Mouse (Mus musculus) kidney, adult 2 months (tissue): ENCODE data around the gene Ttc7. TPM values are rescaled to one million over a fixed set of nuclear protein-coding genes. Genes with fewer than 3 reads are reported as not detected.

Experiments used
- DNase-seq: peaks from one replicate; pipeline ENCODE4 v3.0.0; 2021
- H3K27ac ChIP-seq: fragments of 200-500 bp; 2 replicates; pipeline ENCODE4 v1.5.1; 2012; ENCODE audit warnings: low read depth, low read length, control low read depth, inconsistent platforms; ENCODE audit not compliant: insufficient read depth
- H3K27me3 ChIP-seq: fragments of 200-500 bp; replicated peaks from 2 replicates; pipeline ENCODE4 v1.6.1; 2012; ENCODE audit warnings: mild to moderate bottlenecking, moderate library complexity, low read length, inconsistent platforms; ENCODE audit not compliant: control insufficient read depth, insufficient read depth
- H3K36me3 ChIP-seq: fragments of 200-500 bp; 2 replicates; pipeline ENCODE4 v1.6.1; 2012; ENCODE audit warnings: mild to moderate bottlenecking, moderate library complexity, low read length, inconsistent platforms; ENCODE audit not compliant: control insufficient read depth, insufficient read depth
- H3K4me1 ChIP-seq: fragments of 200-500 bp; 2 replicates; pipeline ENCODE4 v1.6.1; 2011; ENCODE audit warnings: low read length; ENCODE audit not compliant: control insufficient read depth, insufficient read depth
- H3K4me3 ChIP-seq: fragments of 200-500 bp; 2 replicates; pipeline ENCODE4 v1.5.1; 2011; ENCODE audit warnings: mild to moderate bottlenecking, low read depth, low read length, control low read depth; ENCODE audit not compliant: insufficient read depth
- CTCF ChIP-seq: fragments of 200-500 bp; conservative IDR thresholded peaks from 2 replicates; pipeline ENCODE4 v1.5.1; 2011; ENCODE audit warnings: low read depth, mild to moderate bottlenecking, control low read depth, low read length, moderate library complexity, mixed read lengths; ENCODE audit not compliant: insufficient read depth, insufficient read length
- POLR2A ChIP-seq: fragments of 200-500 bp; IDR thresholded peaks from one replicate; pipeline ENCODE4 v1.6.1; 2011; ENCODE audit warnings: low read depth, low read length, control low read depth
- WGBS: fragments of 180-500 bp; shearing (Covaris S2); methylation state at CpG from one replicate; pipeline ENCODE4 v1.1.7; 2018; 5-methylcytosine and 5-hydroxymethylcytosine counted together
- polyA plus RNA-seq: library from polyadenylated mRNA; depleted of rRNA; stranded (reverse); fragments of >200 nt; gene quantifications from 2 replicates; pipeline ENCODE4 v1.2.3, GENCODE M21; 2012

Ttc7 gene
- polyA plus RNA-seq, 1 experiment, result 68.6 TPM

DNA sequence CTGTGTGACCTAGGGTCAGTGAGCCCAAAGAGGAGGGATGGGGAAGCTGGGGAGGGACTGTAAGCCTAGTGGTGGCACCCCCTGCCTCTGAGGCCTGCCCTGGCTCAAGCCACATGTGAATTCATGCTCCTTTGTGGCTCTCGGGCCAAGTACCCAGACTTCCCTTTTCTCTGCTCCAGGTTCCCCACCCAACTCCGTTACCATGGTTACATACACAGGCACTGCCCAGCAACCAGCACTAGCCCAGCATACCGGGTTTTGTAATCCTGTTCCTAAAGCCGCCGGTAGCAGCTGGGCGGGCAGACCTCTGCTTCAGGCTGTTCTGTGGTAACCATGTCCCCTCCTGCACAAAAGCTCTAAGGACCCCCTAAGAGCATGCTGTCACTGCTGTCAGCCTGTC is 44.3 kb downstream of the Ttc7 start:
- no peak for DNase-seq
- 61% methylated on average over 6 of the region's 6 CpGs for WGBS
- Histone ChIP-seq H3K4me3 (no peak overlapping the region), H3K27ac (no peak overlapping the region), H3K27me3 (no peaks in the 10 kb centered on the region), H3K36me3 (no peaks in the 10 kb centered on the region), H3K4me1 (0 out of 2 replicates have a peak, but pooled peaks cover 2% of the 10 kb centered on the region)
- TF ChIP-seq POLR2A, result no peak
- no peak for TF ChIP-seq CTCF

DNA sequence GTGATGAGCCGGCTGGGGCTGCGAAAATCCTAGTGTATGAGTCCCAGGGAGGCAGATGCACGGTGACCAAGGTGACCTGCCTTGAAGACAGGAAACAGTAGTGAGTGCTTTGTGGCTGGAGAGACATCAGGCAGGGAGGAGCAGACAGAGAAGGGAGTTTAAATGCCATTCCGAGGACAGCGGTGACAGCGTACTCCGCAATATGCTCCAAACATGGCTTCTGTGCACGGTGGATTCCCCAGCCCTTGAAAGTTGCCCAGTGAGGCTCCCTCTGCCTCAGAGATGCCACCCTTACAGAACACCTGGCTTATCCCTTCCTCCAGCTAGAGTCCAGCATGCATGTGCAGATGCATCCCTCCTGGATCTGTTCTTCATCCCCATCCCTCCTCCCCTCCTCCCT is 45.0 kb downstream of the Ttc7 start:
- no peak overlapping the region for H3K4me3 ChIP-seq
- no peak for DNase-seq
- TF ChIP-seq CTCF, result no peak
- TF ChIP-seq POLR2A, result no peak
- 0 out of 2 replicates have a peak, but pooled peaks cover 2% of the 10 kb centered on the region for H3K4me1 ChIP-seq
- H3K36me3 ChIP-seq, result no peaks in the 10 kb centered on the region
- WGBS, result 77% methylated on average over 8 of the region's 8 CpGs
- H3K27me3 ChIP-seq, result no peaks in the 10 kb centered on the region
- no peak overlapping the region for H3K27ac ChIP-seq

DNA sequence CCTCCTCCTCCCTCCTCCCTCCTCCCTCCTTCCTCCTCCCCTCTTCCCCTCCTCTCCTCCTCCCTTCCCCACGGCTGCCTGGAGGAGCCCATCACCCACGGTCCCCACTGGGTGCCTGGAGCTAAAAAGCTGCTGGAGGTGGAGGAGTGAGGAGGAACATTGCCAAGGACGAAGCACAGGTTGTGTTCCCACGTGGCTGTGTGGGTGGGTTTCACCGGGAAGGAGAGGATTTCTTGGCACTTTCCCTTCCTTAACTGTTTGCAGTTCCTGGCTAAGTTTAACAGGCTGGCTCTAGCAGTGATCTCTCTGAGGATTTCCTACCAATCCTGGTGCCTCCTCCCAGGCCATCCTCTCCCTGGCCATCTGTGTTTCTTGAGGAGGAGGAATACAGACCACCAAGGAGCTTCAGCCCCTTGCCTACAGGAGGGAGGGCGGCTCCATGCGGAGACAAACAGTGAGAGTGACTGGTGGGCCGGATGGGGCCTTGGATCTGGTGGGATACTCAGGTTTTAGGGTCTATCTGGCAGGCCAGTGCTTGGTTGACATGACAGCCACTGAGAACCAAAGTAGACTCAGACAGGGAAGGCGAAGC is 45.6 kb downstream of the Ttc7 start:
- Histone ChIP-seq H3K27ac (no peak overlapping the region), H3K27me3 (no peaks in the 10 kb centered on the region), H3K36me3 (no peaks in the 10 kb centered on the region), H3K4me3 (no peak overlapping the region), H3K4me1 (0 out of 2 replicates have a peak, but pooled peaks cover 2% of the 10 kb centered on the region)
- TF ChIP-seq CTCF (no peak), POLR2A (no peak)
- DNase-seq, result no peak
- 63% methylated on average over 7 of the region's 9 CpGs for WGBS

DNA sequence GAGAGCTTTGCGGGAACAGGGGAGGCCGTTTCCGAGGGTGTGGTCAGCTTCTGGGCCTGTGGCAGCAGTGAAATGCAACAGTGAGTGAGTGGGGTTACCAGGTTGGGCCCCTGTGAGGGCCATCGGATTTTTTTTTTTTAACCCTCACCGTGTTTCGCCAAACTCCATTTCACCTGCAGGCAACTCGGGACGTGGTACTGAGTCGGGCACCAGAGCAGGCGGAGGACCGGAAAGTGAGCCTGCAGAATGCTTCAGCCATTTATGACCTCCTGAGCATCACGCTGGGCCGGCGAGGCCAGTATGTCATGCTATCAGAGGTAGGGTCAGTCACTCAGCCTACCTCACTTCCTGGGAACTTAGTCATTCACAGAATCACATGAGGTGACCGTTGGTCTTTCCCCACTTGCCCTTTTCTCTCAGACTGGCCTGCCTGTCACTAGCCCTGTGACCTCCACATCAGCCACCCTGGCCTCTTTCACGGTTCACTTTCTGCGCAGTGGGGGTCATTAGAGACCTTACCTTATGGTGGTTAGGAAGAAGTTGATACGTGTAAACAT is 46.5 kb downstream of the Ttc7 start:
- TF ChIP-seq CTCF, result no peak
- no peak for TF ChIP-seq POLR2A
- WGBS, result 92% methylated on average over 18 of the region's 18 CpGs
- 0 out of 2 replicates have a peak, but pooled peaks cover 2% of the 10 kb centered on the region for H3K4me1 ChIP-seq
- no peak overlapping the region for H3K27ac ChIP-seq
- H3K4me3 ChIP-seq, result no peak overlapping the region
- H3K27me3 ChIP-seq, result no peaks in the 10 kb centered on the region
- no peaks in the 10 kb centered on the region for H3K36me3 ChIP-seq
- no peak for DNase-seq

DNA sequence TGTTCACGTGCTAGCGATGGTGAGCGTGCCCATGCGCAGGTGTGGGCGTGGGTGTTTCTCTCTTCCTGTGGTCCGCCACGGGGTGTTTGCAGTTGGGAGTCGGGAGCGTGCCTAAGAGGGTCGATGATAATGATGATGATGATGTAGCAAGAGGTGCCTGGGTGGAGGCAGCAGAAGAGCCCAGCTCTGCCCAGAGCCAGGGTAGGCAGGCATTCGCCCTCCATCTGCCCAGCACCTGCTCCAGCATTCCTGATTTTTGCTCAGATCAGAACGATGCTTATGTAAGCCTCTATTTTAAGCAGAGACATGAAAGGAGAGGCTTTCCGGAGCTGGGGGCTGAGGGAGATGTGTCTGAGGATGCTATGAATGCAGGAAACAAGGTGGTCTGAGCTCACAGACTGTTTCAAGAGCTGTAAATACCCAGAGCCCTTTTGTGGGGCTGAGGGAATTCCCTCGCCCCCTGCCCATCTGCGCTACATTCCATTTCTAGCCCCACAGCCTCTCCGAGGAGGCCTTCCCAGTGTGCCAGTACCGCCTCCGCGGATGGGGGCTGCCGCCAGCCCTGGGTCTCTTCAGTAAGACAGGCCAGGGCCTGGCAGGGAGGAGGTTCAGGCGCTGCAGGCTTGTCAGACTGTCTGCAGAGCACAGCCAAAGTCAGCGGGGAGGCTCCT is 47.7 kb downstream of the Ttc7 start:
- Histone ChIP-seq H3K4me3 (no peak overlapping the region), H3K4me1 (0 out of 2 replicates have a peak, but pooled peaks cover 2% of the 10 kb centered on the region), H3K27me3 (no peaks in the 10 kb centered on the region), H3K27ac (no peak overlapping the region), H3K36me3 (no peaks in the 10 kb centered on the region)
- DNase-seq, result no peak
- WGBS, result 79% methylated on average over 22 of the region's 22 CpGs
- no peak for TF ChIP-seq POLR2A
- no peak for TF ChIP-seq CTCF

DNA sequence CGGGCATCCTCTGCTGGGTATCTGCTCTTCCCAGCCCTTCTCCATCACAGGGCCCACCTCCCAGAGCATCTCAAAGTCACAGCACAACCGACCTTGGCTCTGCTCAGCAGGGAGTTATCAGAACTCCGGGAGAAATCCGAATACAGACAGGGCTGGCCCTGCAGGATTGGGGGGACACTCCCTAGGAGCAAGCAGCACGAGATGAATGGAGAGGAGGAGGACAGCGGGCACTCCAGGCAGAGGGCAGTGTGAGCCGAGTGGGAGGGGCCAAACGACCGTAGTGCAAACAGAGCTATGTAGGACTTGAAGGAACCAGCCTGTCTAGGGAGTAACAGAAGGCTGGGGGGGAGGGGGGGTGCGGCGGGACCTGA is 48.2 kb downstream of the Ttc7 start:
- Histone ChIP-seq H3K36me3 (no peaks in the 10 kb centered on the region), H3K27ac (no peak overlapping the region), H3K4me3 (no peak overlapping the region), H3K4me1 (0 out of 2 replicates have a peak, but pooled peaks cover 2% of the 10 kb centered on the region), H3K27me3 (no peaks in the 10 kb centered on the region)
- 22% methylated on average over 11 of the region's 11 CpGs for WGBS
- TF ChIP-seq CTCF, result no peak
- no peak for TF ChIP-seq POLR2A
- DNase-seq, result no peak
